Mouse (Mus musculus) cortical plate, adult 2 months (tissue): ENCODE data around the gene Fgf14.

Source experiments
- CTCF ChIP-seq: fragments of 200-500 bp; IDR thresholded peaks from 2 replicates; pipeline ENCODE4 v1.5.1; 2011; ENCODE audit warnings: mild to moderate bottlenecking, control low read depth, low read length; ENCODE audit not compliant: insufficient read depth; ENCODE audit errors: extremely low read depth
- POLR2A ChIP-seq: fragments of 200-500 bp; IDR thresholded peaks from 2 replicates; pipeline ENCODE4 v1.6.1; 2011; ENCODE audit warnings: mild to moderate bottlenecking, low read length, control low read depth; ENCODE audit not compliant: insufficient read depth; ENCODE audit errors: extremely low read depth

DNA sequence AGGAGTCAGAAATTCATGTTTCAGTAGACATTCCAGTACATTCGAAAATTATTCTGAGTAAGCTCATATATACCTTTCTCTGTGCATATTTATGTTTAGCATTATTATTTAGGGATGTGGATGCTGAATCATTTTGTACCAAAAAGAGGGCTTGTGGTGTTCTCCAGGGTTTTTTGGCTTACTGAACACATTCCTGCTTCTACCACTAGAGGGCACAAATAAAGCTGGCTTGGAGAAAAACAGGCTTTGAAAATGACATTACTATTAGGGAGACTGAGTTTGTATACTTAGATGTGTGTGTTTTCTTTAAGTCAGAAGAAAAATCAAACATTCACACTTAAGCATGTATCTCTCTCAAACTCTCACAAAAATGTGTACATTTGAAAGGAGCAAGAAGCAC is 266.0 kb downstream of the Fgf14 start:
- TF ChIP-seq CTCF = peak; percentile 30; the same call in 1 of the 2 replicates
- no peak for TF ChIP-seq POLR2A
